Mouse (Mus musculus): Measurements from ENCODE around the gene Reln.

DNA sequence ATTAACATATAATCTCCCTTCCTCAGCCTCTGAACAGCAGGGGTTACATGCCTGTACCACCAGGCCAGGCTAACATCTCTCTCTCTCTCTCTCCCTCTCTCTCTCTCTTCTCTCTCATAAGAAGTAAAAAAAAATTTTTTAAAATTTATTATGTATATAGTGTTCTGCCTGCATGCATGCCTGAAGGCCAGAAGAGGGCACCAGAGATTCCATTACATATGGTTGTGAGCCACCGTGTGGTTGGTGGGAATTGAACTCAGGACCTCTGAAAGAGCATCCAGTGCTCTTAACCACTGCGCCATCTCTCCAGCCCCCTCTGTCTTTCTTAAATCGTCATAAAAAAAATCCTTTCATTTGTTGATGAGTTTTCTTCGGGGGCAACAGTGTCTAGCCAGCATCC, 499.8 kb downstream of the Reln start:
- no peak for TF ChIP-seq CTCF (IDR thresholded peaks at IDR 0.05; ENCODE audit: borderline replicate concordance, insufficient read depth, low read length)
- no peak for TF ChIP-seq POLR2A (IDR thresholded peaks at IDR 0.05; ENCODE audit: low read depth, low read length)
